Mouse (Mus musculus): ENCODE results near the gene Ago4. TPM values are rescaled to one million over a fixed set of nuclear protein-coding genes. Genes with fewer than 3 reads are reported as not detected.

Gene Ago4
- polyA plus RNA-seq, 1 experiment = 3.5 TPM

- Histone ChIP-seq H3K4me3 (replicated peaks; ENCODE audit: control insufficient read depth, low read depth, low read length) (no peak overlapping the region), H3K4me1 (ENCODE audit: control insufficient read depth, insufficient read depth, low read length) (no peaks in the 10 kb centered on the region), H3K27ac (ENCODE audit: control insufficient read depth, insufficient read depth, low read depth, low read length, poor library complexity) (no peak overlapping the region)
- WGBS = 66% methylated on average over 5 of the region's 5 CpGs
- TF ChIP-seq POLR2A (IDR thresholded peaks at IDR 0.05; ENCODE audit: borderline replicate concordance, control insufficient read depth, low read depth, low read length) (no peak), CTCF (IDR thresholded peaks at IDR 0.05; ENCODE audit: control insufficient read depth, insufficient read depth, low read length) (no peak)
Measured at GRCm38 (mm10) chr4:126495942-126496790, 37.1 kb downstream of the Ago4 start.

- no peak for TF ChIP-seq CTCF (IDR thresholded peaks at IDR 0.05; ENCODE audit: control insufficient read depth, insufficient read depth, low read length)
- no peak for TF ChIP-seq POLR2A (IDR thresholded peaks at IDR 0.05; ENCODE audit: borderline replicate concordance, control insufficient read depth, low read depth, low read length)
- no peaks in the 10 kb centered on the region for H3K4me1 ChIP-seq (ENCODE audit: control insufficient read depth, insufficient read depth, low read length)
- WGBS = 75% methylated on average over 5 of the region's 5 CpGs
- H3K27ac ChIP-seq (ENCODE audit: control insufficient read depth, insufficient read depth, low read depth, low read length, poor library complexity) = no peak overlapping the region
- no peak overlapping the region for H3K4me3 ChIP-seq (replicated peaks; ENCODE audit: control insufficient read depth, low read depth, low read length)
Measured at GRCm38 (mm10) chr4:126495453-126495852, 37.8 kb downstream of the Ago4 start.

GRCm38 (mm10) chr4:126493416-126493815 is 39.9 kb downstream of the Ago4 start:
- TF ChIP-seq POLR2A (IDR thresholded peaks at IDR 0.05; ENCODE audit: borderline replicate concordance, control insufficient read depth, low read depth, low read length) = no peak
- TF ChIP-seq CTCF (IDR thresholded peaks at IDR 0.05; ENCODE audit: control insufficient read depth, insufficient read depth, low read length) = no peak
- WGBS = 77% methylated on average over 4 of the region's 4 CpGs
- no peak overlapping the region for H3K27ac ChIP-seq (ENCODE audit: control insufficient read depth, insufficient read depth, low read depth, low read length, poor library complexity)
- H3K4me1 ChIP-seq (ENCODE audit: control insufficient read depth, insufficient read depth, low read length) = no peaks in the 10 kb centered on the region
- no peak overlapping the region for H3K4me3 ChIP-seq (replicated peaks; ENCODE audit: control insufficient read depth, low read depth, low read length)

- 79% methylated on average over 5 of the region's 5 CpGs for WGBS
Measured at GRCm38 (mm10) chr4:126491977-126492376, 41.3 kb downstream of the Ago4 start.

GRCm38 (mm10) chr4:126490726-126491125 is 42.5 kb downstream of the Ago4 start:
- TF ChIP-seq POLR2A (IDR thresholded peaks at IDR 0.05; ENCODE audit: borderline replicate concordance, control insufficient read depth, low read depth, low read length) (no peak), CTCF (IDR thresholded peaks at IDR 0.05; ENCODE audit: control insufficient read depth, insufficient read depth, low read length) (no peak)
- WGBS = 91% methylated on average over 12 of the region's 12 CpGs
- Histone ChIP-seq H3K4me1 (ENCODE audit: control insufficient read depth, insufficient read depth, low read length) (no peaks in the 10 kb centered on the region), H3K27ac (ENCODE audit: control insufficient read depth, insufficient read depth, low read depth, low read length, poor library complexity) (no peak overlapping the region), H3K4me3 (replicated peaks; ENCODE audit: control insufficient read depth, low read depth, low read length) (no peak overlapping the region)

More at GRCm38 (mm10) chr4:126491977-126492376, 41.3 kb downstream of the Ago4 start:
- no peak overlapping the region for H3K27ac ChIP-seq (ENCODE audit: control insufficient read depth, insufficient read depth, low read depth, low read length, poor library complexity)
- H3K4me1 ChIP-seq (ENCODE audit: control insufficient read depth, insufficient read depth, low read length) = no peaks in the 10 kb centered on the region
- TF ChIP-seq CTCF (IDR thresholded peaks at IDR 0.05; ENCODE audit: control insufficient read depth, insufficient read depth, low read length) (no peak), POLR2A (IDR thresholded peaks at IDR 0.05; ENCODE audit: borderline replicate concordance, control insufficient read depth, low read depth, low read length) (no peak)
- H3K4me3 ChIP-seq (replicated peaks; ENCODE audit: control insufficient read depth, low read depth, low read length) = no peak overlapping the region

GRCm38 (mm10) chr4:126489811-126490210 is 43.5 kb downstream of the Ago4 start:
- TF ChIP-seq CTCF (IDR thresholded peaks at IDR 0.05; ENCODE audit: control insufficient read depth, insufficient read depth, low read length) (no peak), POLR2A (IDR thresholded peaks at IDR 0.05; ENCODE audit: borderline replicate concordance, control insufficient read depth, low read depth, low read length) (no peak)
- WGBS = 20% methylated on average over 5 of the region's 5 CpGs

GRCm38 (mm10) chr4:126486217-126486616 is 47.1 kb downstream of the Ago4 start:
- 61% methylated on average over 1 of the region's 1 CpGs for WGBS

More at GRCm38 (mm10) chr4:126489811-126490210, 43.5 kb downstream of the Ago4 start:
- Histone ChIP-seq H3K4me3 (replicated peaks; ENCODE audit: control insufficient read depth, low read depth, low read length) (peak overlapping the region; percentile 1), H3K4me1 (ENCODE audit: control insufficient read depth, insufficient read depth, low read length) (no peaks in the 10 kb centered on the region), H3K27ac (ENCODE audit: control insufficient read depth, insufficient read depth, low read depth, low read length, poor library complexity) (no peak overlapping the region)

GRCm38 (mm10) chr4:126485065-126485464 is 48.2 kb downstream of the Ago4 start:
- WGBS = 67% methylated on average over 2 of the region's 2 CpGs
- no peak overlapping the region for H3K27ac ChIP-seq (ENCODE audit: control insufficient read depth, insufficient read depth, low read depth, low read length, poor library complexity)
- TF ChIP-seq POLR2A (IDR thresholded peaks at IDR 0.05; ENCODE audit: borderline replicate concordance, control insufficient read depth, low read depth, low read length) (no peak), CTCF (IDR thresholded peaks at IDR 0.05; ENCODE audit: control insufficient read depth, insufficient read depth, low read length) (no peak)
- no peak overlapping the region for H3K4me3 ChIP-seq (replicated peaks; ENCODE audit: control insufficient read depth, low read depth, low read length)
- no peaks in the 10 kb centered on the region for H3K4me1 ChIP-seq (ENCODE audit: control insufficient read depth, insufficient read depth, low read length)

More at GRCm38 (mm10) chr4:126486217-126486616, 47.1 kb downstream of the Ago4 start:
- Histone ChIP-seq H3K27ac (ENCODE audit: control insufficient read depth, insufficient read depth, low read depth, low read length, poor library complexity) (no peak overlapping the region), H3K4me3 (replicated peaks; ENCODE audit: control insufficient read depth, low read depth, low read length) (no peak overlapping the region), H3K4me1 (ENCODE audit: control insufficient read depth, insufficient read depth, low read length) (no peaks in the 10 kb centered on the region)
- no peak for TF ChIP-seq POLR2A (IDR thresholded peaks at IDR 0.05; ENCODE audit: borderline replicate concordance, control insufficient read depth, low read depth, low read length)
- TF ChIP-seq CTCF (IDR thresholded peaks at IDR 0.05; ENCODE audit: control insufficient read depth, insufficient read depth, low read length) = no peak

All from bone marrow, adult 2 months (tissue).